Mouse (Mus musculus) fibroblast of lung, adult 2 months (primary cell): ENCODE results near the gene Fbxo21.

Source experiments
- DNase-seq: peaks from one replicate; pipeline ENCODE4 v3.0.0-alpha.2; 2011; ENCODE audit warnings: low read depth

The Fbxo21 gene

GRCm38 (mm10) chr5:118025880-118026279, 49.4 kb downstream of the Fbxo21 start:
- DNase-seq = no peak

DNA sequence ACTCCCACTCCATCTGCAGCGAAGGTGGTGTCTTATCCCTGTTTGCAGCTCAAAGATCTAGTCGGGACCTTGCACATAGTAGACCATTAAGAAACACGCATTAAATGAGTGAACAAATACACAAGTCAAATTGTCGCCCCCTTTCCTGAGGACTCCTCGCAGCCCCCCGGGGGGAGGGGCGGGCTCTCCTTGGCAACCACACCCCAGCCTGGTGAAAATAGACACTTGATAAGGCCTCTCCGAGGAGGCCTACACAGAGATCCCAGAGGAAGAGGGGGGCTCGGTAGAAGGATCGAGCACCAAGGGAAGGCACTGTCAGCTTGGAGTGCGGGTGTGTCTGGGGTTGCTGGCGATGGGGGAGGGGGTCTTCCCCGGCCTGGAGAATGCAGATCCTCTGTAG, 49.8 kb downstream of the Fbxo21 start:
- DNase-seq = no peak

- no peak for DNase-seq
These were observed 50.7 kb downstream of the Fbxo21 start for GRCm38 (mm10) chr5:118027101-118027697.

DNA sequence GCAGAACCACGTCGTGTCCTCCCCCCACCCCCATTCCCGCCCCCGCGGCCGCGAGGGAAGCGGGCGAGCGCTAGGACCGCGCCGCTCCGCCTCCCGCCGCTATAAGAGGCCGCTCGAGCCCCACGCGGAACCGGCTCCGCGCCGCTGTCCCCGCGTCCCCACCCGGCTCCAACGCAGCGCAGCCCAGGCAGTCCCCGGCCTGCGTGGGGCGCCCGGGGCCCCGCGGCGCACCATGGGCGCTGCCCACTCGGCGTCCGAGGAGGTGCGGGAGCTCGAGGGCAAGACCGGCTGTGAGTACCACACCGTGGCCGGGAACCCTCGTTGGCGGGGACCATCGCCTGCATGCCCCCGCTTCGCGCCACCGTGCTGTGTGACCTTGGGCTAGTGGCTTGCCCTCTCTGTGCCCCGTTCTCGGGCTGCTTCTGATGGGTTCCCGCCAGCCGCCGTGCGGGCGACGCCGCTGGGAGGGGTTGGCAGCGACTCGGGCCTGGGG, 51.2 kb downstream of the Fbxo21 start, which contains the start of gene Tesc:
TSS of gene Tesc (plus strand) at position 46 of the 493 bp plus-strand sequence.
- DNase-seq = no peak

GRCm38 (mm10) chr5:118028191-118029034, 51.9 kb downstream of the Fbxo21 start:
- DNase-seq = no peak

DNA sequence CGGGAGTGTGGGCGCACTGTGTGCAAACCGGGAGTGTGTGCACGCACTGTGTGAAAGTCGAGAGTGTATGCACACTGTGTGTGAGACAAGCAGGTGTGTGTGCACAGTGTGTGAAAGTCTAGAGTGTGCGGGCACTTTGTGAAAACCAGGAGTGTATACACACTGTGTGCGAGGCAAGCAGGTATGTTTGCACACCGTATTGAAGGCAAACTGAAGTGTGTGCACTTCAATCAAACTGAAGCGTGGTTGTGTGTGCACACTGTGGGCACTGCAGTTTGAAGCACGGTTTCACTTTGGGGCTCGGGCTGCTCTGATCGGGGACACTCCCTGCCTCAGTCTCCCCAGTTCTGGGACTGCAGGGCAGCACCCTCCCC, 52.5 kb downstream of the Fbxo21 start:
- DNase-seq = no peak

GRCm38 (mm10) chr5:118029420-118029819, 52.9 kb downstream of the Fbxo21 start:
- DNase-seq = no peak

DNA sequence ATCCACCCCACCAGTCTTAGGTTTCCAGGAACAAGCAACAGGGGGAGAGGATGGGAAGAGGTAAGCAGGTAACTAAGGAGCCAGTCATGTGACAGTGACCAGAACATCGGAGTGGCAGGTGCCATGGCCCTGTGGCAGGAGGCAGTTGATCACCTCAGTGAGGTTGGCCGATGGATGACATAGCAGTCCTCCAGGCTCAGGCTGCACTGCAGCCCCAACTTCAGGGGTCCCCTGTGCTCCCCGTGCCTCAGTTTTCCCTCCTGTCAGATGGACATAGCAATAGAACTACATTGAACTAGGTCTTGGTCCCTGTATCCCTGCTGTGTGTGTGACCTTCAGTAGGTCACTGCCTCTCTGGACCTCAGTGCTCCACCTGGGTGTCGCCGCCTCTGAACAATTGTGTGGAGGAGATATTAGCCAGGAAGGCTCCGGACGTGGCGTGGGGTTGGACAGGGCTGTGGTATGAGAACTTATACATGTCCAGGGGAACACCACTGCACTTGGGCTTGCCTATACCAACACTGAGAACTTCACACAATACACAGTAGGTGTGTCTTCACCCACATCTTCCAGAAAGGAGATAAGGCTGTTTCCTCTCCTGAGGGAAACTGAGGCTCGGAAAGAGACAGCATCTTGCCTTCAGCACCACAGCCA, 53.6 kb downstream of the Fbxo21 start:
- DNase-seq = no peak

GRCm38 (mm10) chr5:118031059-118031458, 54.5 kb downstream of the Fbxo21 start:
- no peak for DNase-seq

DNA sequence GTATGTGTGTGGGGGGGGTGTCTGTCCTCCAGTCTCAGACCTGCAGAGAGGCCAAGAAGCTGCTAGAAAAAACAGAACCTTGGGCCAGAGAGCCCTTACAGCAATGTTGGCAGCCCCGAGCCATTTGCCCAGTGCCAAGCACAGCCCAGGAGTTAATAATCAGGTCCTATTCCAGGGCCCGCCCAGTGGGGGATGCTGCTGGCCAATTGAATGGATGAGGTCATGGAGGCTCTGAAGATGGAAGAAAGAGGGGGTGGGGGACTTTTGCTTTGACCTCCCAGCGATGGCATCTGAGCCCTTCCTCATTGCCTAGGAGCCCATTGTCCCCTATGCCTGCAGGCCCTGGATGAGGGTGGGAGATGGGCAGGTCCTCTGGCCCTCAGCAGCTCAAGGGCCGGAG, 55.0 kb downstream of the Fbxo21 start:
- DNase-seq = peak; percentile 25

GRCm38 (mm10) chr5:118033328-118033727, 56.8 kb downstream of the Fbxo21 start:
- DNase-seq = no peak

- no peak for DNase-seq
These were observed 57.2 kb downstream of the Fbxo21 start for GRCm38 (mm10) chr5:118033740-118034139.

DNA sequence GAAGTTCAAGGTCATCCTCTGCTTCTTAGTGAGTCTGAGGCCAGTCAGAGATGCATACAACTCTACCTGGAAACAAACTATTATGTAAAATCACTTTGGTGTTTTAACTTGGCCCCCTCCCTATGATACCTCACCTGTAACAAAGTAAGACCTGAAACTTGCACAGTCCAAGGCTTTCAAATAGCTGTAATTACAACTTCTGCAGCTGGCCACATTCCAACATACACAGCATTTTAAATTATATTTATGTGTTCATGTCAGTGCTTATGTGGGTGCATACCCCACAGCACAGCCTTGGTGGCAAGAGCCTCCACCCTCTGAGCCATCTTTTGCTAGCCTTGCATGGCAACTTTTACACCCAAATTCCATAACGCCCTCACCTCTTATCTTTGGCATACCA, 58.1 kb downstream of the Fbxo21 start:
- no peak for DNase-seq

DNA sequence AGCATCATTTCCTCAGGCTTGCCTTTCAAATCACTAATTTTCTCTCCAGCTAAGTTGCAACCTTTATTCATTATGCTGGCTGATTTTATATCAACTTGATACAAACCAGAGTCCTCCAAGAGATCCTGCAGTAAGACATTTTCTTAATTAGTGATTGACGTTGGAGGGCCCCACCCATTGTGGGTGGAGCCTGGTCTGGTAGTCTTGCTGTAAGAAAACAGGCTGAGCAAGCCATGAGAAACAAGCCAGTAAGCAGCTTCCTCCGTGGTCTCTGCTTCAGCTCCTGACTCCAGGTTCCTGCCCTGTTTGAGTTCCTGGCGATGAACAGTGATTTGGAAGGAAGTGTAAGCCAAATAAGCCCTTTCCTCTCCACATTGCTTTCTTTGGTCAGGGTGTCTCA, 59.3 kb downstream of the Fbxo21 start:
- DNase-seq = no peak

GRCm38 (mm10) chr5:118036888-118037797, 60.6 kb downstream of the Fbxo21 start:
- DNase-seq = no peak

DNA sequence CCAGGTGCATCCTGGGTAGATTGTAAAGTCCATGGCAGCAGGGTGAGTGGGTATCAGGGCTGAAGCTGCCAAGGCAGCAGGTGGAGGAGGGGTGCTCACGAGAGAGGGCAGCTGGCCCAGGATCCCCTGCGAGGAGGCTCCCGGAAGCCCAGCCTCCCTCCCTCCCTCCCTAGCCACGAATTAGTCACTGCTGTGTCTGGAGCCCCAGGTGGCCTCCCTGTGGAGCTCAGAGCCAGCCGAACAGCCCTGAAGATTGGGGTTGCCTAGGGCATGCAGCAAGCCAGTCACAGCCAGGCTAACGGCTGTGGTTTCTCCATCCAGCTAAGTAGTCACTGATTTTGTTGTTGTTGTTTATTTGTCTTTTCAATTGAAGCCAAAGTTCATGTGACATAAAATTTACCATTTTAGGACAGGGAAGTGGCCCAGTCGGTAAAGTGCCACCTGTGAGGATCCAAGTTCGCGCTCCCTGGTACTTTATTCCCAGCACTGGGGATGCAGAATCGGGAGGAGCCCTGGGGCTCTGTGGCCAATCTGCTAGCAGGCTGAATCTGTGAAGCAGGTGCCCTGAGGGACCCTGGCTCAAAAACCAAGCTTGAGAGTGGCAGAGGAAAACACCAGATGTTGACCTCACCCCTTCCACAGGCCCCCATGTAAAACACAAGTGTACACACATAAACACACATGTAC, 61.4 kb downstream of the Fbxo21 start:
- DNase-seq = peak; percentile 73

DNA sequence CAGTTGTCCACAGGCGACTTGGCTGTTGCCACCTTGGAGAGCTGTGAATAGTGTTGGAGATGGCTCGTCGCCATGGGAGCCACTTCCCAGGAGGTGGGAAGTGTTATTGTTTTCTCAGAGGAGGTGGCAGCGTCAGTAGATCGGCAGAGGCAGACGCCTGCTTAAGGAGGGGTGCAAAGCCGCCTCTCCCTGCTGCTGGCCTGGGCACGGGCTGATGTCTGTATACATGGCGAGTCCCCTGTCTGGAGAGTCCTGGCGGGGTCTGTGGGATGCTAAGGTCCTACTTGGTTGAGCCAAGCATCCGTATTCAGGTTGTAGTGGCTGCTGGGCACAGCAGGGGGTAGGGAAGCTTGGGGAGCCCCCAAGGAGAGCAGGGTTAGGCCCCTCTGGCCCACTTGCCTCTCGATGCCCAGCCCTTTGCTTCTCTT, 62.7 kb downstream of the Fbxo21 start:
- no peak for DNase-seq

DNA sequence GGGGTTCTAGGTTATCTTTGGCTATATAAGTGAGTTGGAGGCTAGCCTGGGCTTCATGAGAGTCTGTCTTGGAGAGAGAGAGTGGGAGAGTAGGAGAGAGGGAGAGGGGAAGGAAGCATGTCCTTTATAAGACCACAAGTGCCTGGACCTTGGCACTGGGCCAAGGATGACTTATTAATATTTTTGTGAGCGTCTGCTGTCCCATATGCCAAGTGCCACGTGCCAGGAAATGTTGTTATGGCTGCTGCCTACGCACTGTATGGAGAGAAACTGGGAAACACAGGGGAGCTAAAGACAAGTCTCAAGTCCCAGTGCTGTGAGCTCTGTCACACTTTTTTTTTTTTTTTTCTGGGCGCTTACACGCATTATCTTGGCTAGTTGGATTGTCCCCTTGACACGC, 66.1 kb downstream of the Fbxo21 start:
- no peak for DNase-seq

DNA sequence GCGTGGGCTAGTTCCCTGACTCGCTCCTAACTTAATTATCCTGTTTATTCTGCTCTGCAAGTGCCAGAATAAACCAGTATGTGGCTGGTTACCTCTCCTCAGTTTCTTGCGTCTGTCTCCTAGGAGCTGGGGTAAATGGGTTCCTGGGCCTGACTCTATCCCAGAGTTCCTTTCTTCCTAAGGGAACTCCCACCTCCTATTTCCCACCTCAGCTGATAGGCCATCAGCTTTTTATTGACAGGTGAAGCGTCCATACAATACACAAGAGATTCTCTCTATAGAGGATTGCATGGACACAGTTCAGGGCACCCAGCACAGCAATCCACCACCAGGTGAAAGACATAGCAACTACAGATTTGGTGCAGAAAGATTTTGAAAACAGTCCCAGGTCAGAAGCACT, 67.2 kb downstream of the Fbxo21 start:
- no peak for DNase-seq

DNA sequence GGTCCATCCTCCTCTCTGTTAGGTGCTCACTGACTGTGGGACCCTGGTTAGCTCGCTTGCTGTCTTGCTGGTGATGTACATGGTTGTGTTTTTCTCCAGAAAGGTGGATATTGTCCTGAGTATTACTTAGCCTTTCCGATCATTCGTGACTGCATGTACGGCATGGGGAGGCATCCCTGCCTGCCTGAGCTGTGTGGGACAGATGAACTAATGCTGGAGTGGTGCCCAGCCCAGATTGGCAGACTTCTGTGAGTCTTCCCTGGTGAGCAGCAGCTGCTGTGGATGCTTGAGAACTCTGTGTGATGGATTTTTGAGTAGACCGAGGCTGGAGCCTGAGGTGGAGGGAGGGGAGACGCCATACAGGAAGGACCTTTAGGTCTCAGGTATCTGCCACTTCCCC, 68.4 kb downstream of the Fbxo21 start:
- no peak for DNase-seq

DNA sequence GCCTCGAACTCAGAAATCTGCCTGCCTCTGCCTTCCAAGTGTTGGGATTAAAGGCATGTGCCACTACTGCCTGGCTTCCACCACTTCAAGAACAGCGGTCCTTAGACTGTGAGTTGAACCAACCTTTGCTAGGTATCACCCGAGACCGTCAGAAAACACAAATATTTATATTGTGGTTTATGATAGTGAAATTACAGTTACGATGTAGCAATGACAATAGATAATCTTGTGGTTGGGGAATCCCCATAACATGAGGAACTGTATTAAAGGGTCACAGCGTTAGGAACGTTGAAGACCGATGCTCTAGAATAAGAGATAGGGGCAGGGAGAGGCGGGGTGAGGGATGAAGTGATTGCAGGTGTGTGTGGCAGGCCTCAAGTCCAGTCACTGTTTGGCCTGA, 68.9 kb downstream of the Fbxo21 start:
- no peak for DNase-seq
